Mouse (Mus musculus) liver, postnatal 0 days (tissue): ENCODE data around the gene Mpdz.

Experiments
- CTCF ChIP-seq: sonication (generic); IDR thresholded peaks from 2 replicates; pipeline ENCODE4 v1.5.1; 2016; ENCODE audit warnings: antibody characterized with exemption, low read depth
- EP300 ChIP-seq: IDR thresholded peaks from 2 replicates; pipeline ENCODE4 v1.6.1; 2016; ENCODE audit warnings: antibody characterized with exemption, low read depth, mild to moderate bottlenecking

DNA sequence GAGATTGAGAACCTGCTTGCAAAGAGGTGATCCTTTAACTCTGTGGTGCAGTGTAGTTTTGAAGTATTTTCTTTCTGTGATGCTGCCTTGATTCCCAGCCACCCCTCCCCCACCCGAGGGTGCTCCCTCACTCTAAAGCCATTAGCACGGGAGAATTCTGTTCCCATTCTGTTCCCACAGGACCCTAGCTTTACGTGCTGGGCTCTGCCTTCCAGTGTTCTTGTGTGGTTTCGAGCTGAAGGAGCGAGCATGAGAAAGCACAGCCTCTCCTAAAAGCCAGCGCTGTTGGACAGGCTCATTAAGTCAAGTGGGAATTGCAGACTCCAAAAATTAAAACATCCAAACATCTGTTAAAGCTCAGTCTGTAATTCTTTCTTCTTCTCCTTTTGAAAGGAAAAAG is 40.5 kb upstream of the Mpdz start:
- TF ChIP-seq CTCF (no peak), EP300 (no peak)
